Mouse (Mus musculus) heart, adult 2 months (tissue): Measurements from ENCODE around the gene Bnc2.

Experiments
- CTCF ChIP-seq: fragments of 200-600 bp; IDR thresholded peaks from 2 replicates; pipeline ENCODE4 v1.8.1; 2022; ENCODE audit warnings: antibody characterized with exemption, mild to moderate bottlenecking, moderate library complexity
- EP300 ChIP-seq: fragments of 200-500 bp; IDR thresholded peaks from 2 replicates; pipeline ENCODE4 v1.6.1; 2011; ENCODE audit warnings: low read depth, low read length, control low read depth; ENCODE audit not compliant: insufficient read depth

GRCm38 (mm10) chr4:84359996-84360395 is 315.1 kb downstream of the Bnc2 start:
- TF ChIP-seq EP300 (no peak), CTCF (no peak)
